Mouse (Mus musculus) megakaryocyte, adult 5-6 weeks (primary cell): ENCODE results near the gene Gucy2g. TPM values are rescaled to one million over a fixed set of nuclear protein-coding genes. Genes with fewer than 3 reads are reported as not detected.
"Not testable (repeated sequence)": the region's sequence is repeated elsewhere in the genome, so short reads cannot be mapped to it uniquely, and the experiment has no call there.

Experiments
- ATAC-seq: 2 replicates; pipeline ENCODE4 v1.8.0; 2016; ENCODE audit warnings: mild to moderate bottlenecking, inconsistent platforms; ENCODE audit not compliant: poor library complexity, severe bottlenecking
- total RNA-seq, 2 experiments: library from RNA; stranded (forward) in 1 of 2; stranded (reverse) in 1 of 2; fragments of 153-499, 151-499 nt in 1 of 2; fragments of 221-1000, 200-1000 nt in 1 of 2; gene quantifications; 2 replicates each; pipeline versions ENCODE4 v1.2.3 to v1.2.4; 2015 to 2017

The Gucy2g gene
- total RNA-seq, 2 experiments from 2014 or later: not detected

- no peak for ATAC-seq
Measured at GRCm38 (mm10) chr19:55166741-55167140, 74.3 kb downstream of the Gucy2g start.

- no peak for ATAC-seq
Measured at GRCm38 (mm10) chr19:55165954-55166353, 75.1 kb downstream of the Gucy2g start.

GRCm38 (mm10) chr19:55165183-55165865 is 75.7 kb downstream of the Gucy2g start:
- no peak for ATAC-seq

- ATAC-seq: no peak
Measured at GRCm38 (mm10) chr19:55164162-55164561, 76.9 kb downstream of the Gucy2g start.

GRCm38 (mm10) chr19:55162271-55162670 is 78.8 kb downstream of the Gucy2g start:
- ATAC-seq: no peak

- no peak for ATAC-seq
Measured at GRCm38 (mm10) chr19:55159826-55160225, 81.2 kb downstream of the Gucy2g start.

- no peak for ATAC-seq
Measured at GRCm38 (mm10) chr19:55158606-55159005, 82.4 kb downstream of the Gucy2g start.

GRCm38 (mm10) chr19:55157029-55157428 is 84.0 kb downstream of the Gucy2g start:
- ATAC-seq: no peak

GRCm38 (mm10) chr19:55152983-55153382 is 88.1 kb downstream of the Gucy2g start:
- no peak for ATAC-seq

GRCm38 (mm10) chr19:55152274-55152673 is 88.8 kb downstream of the Gucy2g start:
- not testable (repeated sequence) for ATAC-seq

- ATAC-seq: no peak
Measured at GRCm38 (mm10) chr19:55149646-55150045, 91.4 kb downstream of the Gucy2g start.

- ATAC-seq: no peak
Measured at GRCm38 (mm10) chr19:55148109-55148508, 92.9 kb downstream of the Gucy2g start.

Other genes starting within 250 kb of the Gucy2g start
- gene Gpam, start 114.0 kb downstream of the Gucy2g start, total RNA-seq (2015): 1.7 and 1.8 TPM in 2 replicates
- gene Gpam, start 114.0 kb downstream of the Gucy2g start, total RNA-seq (2017): 4.4 and 9.3 TPM in 2 replicates
- not detected in 2 replicates for gene Tectb, start 60.5 kb downstream of the Gucy2g start, total RNA-seq (2015)
- not detected in 2 replicates for gene Tectb, start 60.5 kb downstream of the Gucy2g start, total RNA-seq (2017)
- gene Acsl5, start 10.7 kb upstream of the Gucy2g start, total RNA-seq (2015): 66.8 and 92.8 TPM in 2 replicates
- 93.0 and 99.7 TPM in 2 replicates for gene Acsl5, start 10.7 kb upstream of the Gucy2g start, total RNA-seq (2017)
- gene Zdhhc6, start 74.8 kb upstream of the Gucy2g start, total RNA-seq (2015): 30.1 and 35.1 TPM in 2 replicates
- gene Zdhhc6, start 74.8 kb upstream of the Gucy2g start, total RNA-seq (2017): 31.8 and 42.7 TPM in 2 replicates
- gene Vti1a, start 75.1 kb upstream of the Gucy2g start, total RNA-seq (2015): 20.9 and 23.0 TPM in 2 replicates
- 31.7 and 34.3 TPM in 2 replicates for gene Vti1a, start 75.1 kb upstream of the Gucy2g start, total RNA-seq (2017)